8 mouse cellular contexts compared by ENCODE assay signal in the genomic region with DNA sequence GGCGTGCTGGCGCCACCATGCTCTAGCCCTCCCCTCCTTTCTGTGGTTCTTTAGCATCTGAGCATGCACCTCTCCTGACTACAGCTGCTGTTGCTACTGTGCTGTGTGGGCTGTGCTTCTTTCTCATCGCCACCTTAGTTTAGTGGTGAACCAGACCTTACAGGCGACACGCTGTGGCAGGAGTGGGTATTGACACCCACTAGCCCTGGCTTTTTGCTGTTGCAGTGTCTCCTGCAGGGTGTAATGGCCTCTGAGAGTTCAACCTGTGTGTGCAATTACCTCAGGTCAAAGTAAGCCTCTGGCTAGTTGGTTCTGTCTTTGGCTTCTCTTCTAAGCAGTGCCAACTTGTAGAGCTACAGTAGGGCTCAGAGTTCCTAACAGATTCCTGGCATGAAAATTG. TPM values are rescaled to one million over a fixed set of nuclear protein-coding genes. Genes with fewer than 3 reads are reported as not detected.
A peak's percentile ranks its signal among the peaks of the same experiment; 100 is the strongest.
DNase-seq lines count a peak whose midpoint lies in the region; ATAC-seq and TF ChIP-seq lines count a peak whose summit lies in the region.

No protein-coding gene starts in this region.

- peaks cover 21% of the 10 kb centered on the region for H3K36me3 ChIP-seq in embryonic facial prominence, embryonic 11.5 days (replicated peaks; ENCODE audit: control insufficient read depth, insufficient read depth, low read depth, low read length)
- peaks cover 100% of the 10 kb centered on the region for H3K36me3 ChIP-seq in embryonic facial prominence, embryonic 10.5 days (replicated peaks)
- peaks cover 43% of the 10 kb centered on the region for H3K36me3 ChIP-seq in lung, postnatal 0 days (ENCODE audit: insufficient read depth, low read length)

- H3K9me3 ChIP-seq in embryonic facial prominence, embryonic 11.5 days (replicated peaks; ENCODE audit: control insufficient read depth, low read length) = no peaks in the 10 kb centered on the region
- no peaks in the 10 kb centered on the region for H3K9me3 ChIP-seq in embryonic facial prominence, embryonic 10.5 days
- H3K9me3 ChIP-seq in lung, postnatal 0 days (ENCODE audit: low read length) = no peaks in the 10 kb centered on the region

- TF ChIP-seq EP300 in lung, postnatal 0 days (IDR thresholded peaks at IDR 0.05) = no peak

- no peak overlapping the region for H3K27ac ChIP-seq in embryonic facial prominence, embryonic 11.5 days (replicated peaks; ENCODE audit: low read depth, low read length)
- H3K27ac ChIP-seq in embryonic facial prominence, embryonic 10.5 days (replicated peaks) = no peak overlapping the region
- H3K27ac ChIP-seq in lung, postnatal 0 days (ENCODE audit: low read length) = no peak overlapping the region

- no peaks in the 10 kb centered on the region for H3K4me1 ChIP-seq in embryonic facial prominence, embryonic 11.5 days (ENCODE audit: control insufficient read depth, insufficient read depth, low read length)
- no peaks in the 10 kb centered on the region for H3K4me1 ChIP-seq in embryonic facial prominence, embryonic 10.5 days
- H3K4me1 ChIP-seq in lung, postnatal 0 days (ENCODE audit: insufficient read depth, low read depth, low read length) = no peaks in the 10 kb centered on the region

- no peak overlapping the region for H3K4me3 ChIP-seq in embryonic facial prominence, embryonic 11.5 days (ENCODE audit: low read depth, low read length)
- H3K4me3 ChIP-seq in embryonic facial prominence, embryonic 10.5 days = no peak overlapping the region
- no peak overlapping the region for H3K4me3 ChIP-seq in lung, postnatal 0 days (ENCODE audit: low read depth, low read length)

- WGBS in embryonic facial prominence, embryonic 11.5 days = 81% methylated on average over 5 of the region's 5 CpGs
- WGBS in embryonic facial prominence, embryonic 10.5 days = 78% methylated on average over 5 of the region's 5 CpGs
- WGBS in lung, postnatal 0 days = 71% methylated on average over 5 of the region's 5 CpGs

- peak; percentile 44; the same call in 1 of the 2 replicates for ATAC-seq in embryonic facial prominence, embryonic 11.5 days (replicated peaks; ENCODE audit: insufficient number of reproducible peaks, low FRiP score, low TSS enrichment, low read depth)
- ATAC-seq in inflammation-experienced regulatory T-cells, adult 6 months = peak; percentile 82
- ATAC-seq in lung, postnatal 0 days = peak; percentile 49; the same call in 1 of the 2 replicates

- peak; percentile 68 for TF ChIP-seq CTCF in lung, postnatal 0 days (IDR thresholded peaks at IDR 0.05)

- peak; percentile 49 for DNase-seq in embryonic facial prominence, embryonic 11.5 days (ENCODE audit: low spot score)
- no peak for DNase-seq in embryonic facial prominence, embryonic 10.5 days (ENCODE audit: low spot score)
- DNase-seq in right cerebral cortex, adult 2 months (ENCODE audit: low spot score in 2 of 2) = peak; percentile 62 to 64
- no peak for DNase-seq in right cerebral cortex, postnatal 4 days
- peak; percentile 33 for DNase-seq in lung, postnatal 0 days (ENCODE audit: low spot score)
- DNase-seq in thymus, postnatal 0 days (ENCODE audit: low spot score) = peak; percentile 42
- no peak for DNase-seq in ovary, adult 18-20 months (ENCODE audit: low spot score)

- no peak overlapping the region for H3K9ac ChIP-seq in embryonic facial prominence, embryonic 11.5 days (replicated peaks; ENCODE audit: low read length)
- H3K9ac ChIP-seq in lung, postnatal 0 days (replicated peaks; ENCODE audit: low read depth) = no peak overlapping the region

- no peaks in the 10 kb centered on the region for H3K27me3 ChIP-seq in embryonic facial prominence, embryonic 11.5 days (ENCODE audit: control insufficient read depth, insufficient read depth, low read length)
- no peaks in the 10 kb centered on the region for H3K27me3 ChIP-seq in embryonic facial prominence, embryonic 10.5 days (replicated peaks; ENCODE audit: low read depth, poor library complexity, severe bottlenecking)
- no peaks in the 10 kb centered on the region for H3K27me3 ChIP-seq in lung, postnatal 0 days (replicated peaks; ENCODE audit: insufficient read depth, low read length)

- no peak overlapping the region for H3K4me2 ChIP-seq in embryonic facial prominence, embryonic 11.5 days (ENCODE audit: low read depth, low read length)
- H3K4me2 ChIP-seq in lung, postnatal 0 days (replicated peaks; ENCODE audit: low read depth, low read length) = no peak overlapping the region

RNA-seq across cellular contexts. Expression of a gene that starts 11.5 kb away (rescaled TPM):
- 53.9 and 60.8 TPM in 2 replicates for polyA plus RNA-seq in embryonic facial prominence, embryonic 11.5 days (2014; fragmentation: Nextera tagmentation; extraction: Ambion mirVana)
- polyA plus RNA-seq in embryonic facial prominence, embryonic 10.5 days (2016; fragmentation: Nextera tagmentation; extraction: Ambion mirVana) = 57.9 and 65.0 TPM in 2 replicates
- 10 to 100 TPM; 17.6 to 37.9 (median 34.6) TPM for polyA plus RNA-seq in inflammation-experienced regulatory T-cells, adult 6 months (2017; shearing (Covaris generic))
- 35.7 and 40.8 TPM in 2 replicates for polyA plus RNA-seq in lung, postnatal 0 days (2015; fragmentation: Nextera tagmentation; extraction: Ambion mirVana)
- 25.6 and 27.6 TPM in 2 replicates for polyA plus RNA-seq in thymus, postnatal 0 days (2015; fragmentation: Nextera tagmentation; extraction: Ambion mirVana)

RNA-seq across cellular contexts. Expression of a gene that starts 11.6 kb away (rescaled TPM):
- 24.0 and 26.6 TPM in 2 replicates for polyA plus RNA-seq in embryonic facial prominence, embryonic 11.5 days (2014; fragmentation: Nextera tagmentation; extraction: Ambion mirVana)
- polyA plus RNA-seq in embryonic facial prominence, embryonic 10.5 days (2016; fragmentation: Nextera tagmentation; extraction: Ambion mirVana) = 44.9 and 49.0 TPM in 2 replicates
- 10 to 100 TPM; 27.1 to 41.1 (median 39.1) TPM for polyA plus RNA-seq in inflammation-experienced regulatory T-cells, adult 6 months (2017; shearing (Covaris generic))
- polyA plus RNA-seq in lung, postnatal 0 days (2015; fragmentation: Nextera tagmentation; extraction: Ambion mirVana) = 34.7 and 44.1 TPM in 2 replicates
- 43.0 and 45.6 TPM in 2 replicates for polyA plus RNA-seq in thymus, postnatal 0 days (2015; fragmentation: Nextera tagmentation; extraction: Ambion mirVana)

RNA-seq across cellular contexts. Expression of a gene that starts 22.7 kb away (rescaled TPM):
- polyA plus RNA-seq in embryonic facial prominence, embryonic 11.5 days (2014; fragmentation: Nextera tagmentation; extraction: Ambion mirVana) = 3.4 and 3.5 TPM in 2 replicates
- 12.1 and 13.0 TPM in 2 replicates for polyA plus RNA-seq in embryonic facial prominence, embryonic 10.5 days (2016; fragmentation: Nextera tagmentation; extraction: Ambion mirVana)
- not detected for polyA plus RNA-seq in inflammation-experienced regulatory T-cells, adult 6 months (2017; shearing (Covaris generic))
- 67.6 and 73.1 TPM in 2 replicates for polyA plus RNA-seq in lung, postnatal 0 days (2015; fragmentation: Nextera tagmentation; extraction: Ambion mirVana)
- polyA plus RNA-seq in thymus, postnatal 0 days (2015; fragmentation: Nextera tagmentation; extraction: Ambion mirVana) = 8.1 and 10.4 TPM in 2 replicates

RNA-seq across cellular contexts. Expression of a gene that starts 24.2 kb away (rescaled TPM):
- polyA plus RNA-seq in embryonic facial prominence, embryonic 11.5 days (2014; fragmentation: Nextera tagmentation; extraction: Ambion mirVana) = 0.62 and 0.89 TPM in 2 replicates
- polyA plus RNA-seq in embryonic facial prominence, embryonic 10.5 days (2016; fragmentation: Nextera tagmentation; extraction: Ambion mirVana) = 0.60 and 0.86 TPM in 2 replicates
- not detected for polyA plus RNA-seq in inflammation-experienced regulatory T-cells, adult 6 months (2017; shearing (Covaris generic))
- polyA plus RNA-seq in lung, postnatal 0 days (2015; fragmentation: Nextera tagmentation; extraction: Ambion mirVana) = 0.12 and 0.17 TPM in 2 replicates
- 0.33 and 0.40 TPM in 2 replicates for polyA plus RNA-seq in thymus, postnatal 0 days (2015; fragmentation: Nextera tagmentation; extraction: Ambion mirVana)

RNA-seq across cellular contexts. Expression of a gene that starts 37.0 kb away (rescaled TPM):
- 4.5 and 6.7 TPM in 2 replicates for polyA plus RNA-seq in embryonic facial prominence, embryonic 11.5 days (2014; fragmentation: Nextera tagmentation; extraction: Ambion mirVana)
- polyA plus RNA-seq in embryonic facial prominence, embryonic 10.5 days (2016; fragmentation: Nextera tagmentation; extraction: Ambion mirVana) = 8.8 and 9.6 TPM in 2 replicates
- polyA plus RNA-seq in inflammation-experienced regulatory T-cells, adult 6 months (2017; shearing (Covaris generic)) = not detected
- polyA plus RNA-seq in lung, postnatal 0 days (2015; fragmentation: Nextera tagmentation; extraction: Ambion mirVana) = 1.0 and 1.3 TPM in 2 replicates
- polyA plus RNA-seq in thymus, postnatal 0 days (2015; fragmentation: Nextera tagmentation; extraction: Ambion mirVana) = 3.9 and 5.0 TPM in 2 replicates

Comparison
In these comparisons a context has a peak if more than half of its experiments do, and no peak if none do; other contexts are left out.
1. DNase-seq: peak in embryonic facial prominence, embryonic 11.5 days (single experiment), right cerebral cortex, adult 2 months (2 of 2), lung, postnatal 0 days (single experiment) and thymus, postnatal 0 days (single experiment); none in embryonic facial prominence, embryonic 10.5 days (single experiment), right cerebral cortex, postnatal 4 days (single experiment) and ovary, adult 18-20 months (single experiment).
2. Peak in every context shown above with its lines, with median percentiles within 50 percentile points of each other: ATAC-seq.